Mouse (Mus musculus) embryonic fibroblast, embryonic 13.5 days (primary cell): ENCODE data around the gene Wdr31. TPM values are rescaled to one million over a fixed set of nuclear protein-coding genes. Genes with fewer than 3 reads are reported as not detected.

Experiments
- H3K27ac ChIP-seq: 2 replicates; pipeline ENCODE4 v1.5.1; 2012; ENCODE audit warnings: low read length, control low read depth, inconsistent platforms; ENCODE audit not compliant: insufficient read depth
- H3K4me1 ChIP-seq: 2 replicates; pipeline ENCODE4 v1.6.1; 2011; ENCODE audit warnings: low read length; ENCODE audit not compliant: control insufficient read depth, insufficient read depth
- H3K4me3 ChIP-seq: 2 replicates; pipeline ENCODE4 v1.5.1; 2011; ENCODE audit warnings: mild to moderate bottlenecking, control low read depth, low read length; ENCODE audit not compliant: insufficient read depth
- CTCF ChIP-seq: IDR thresholded peaks from 2 replicates; pipeline ENCODE4 v1.5.1; 2011; ENCODE audit warnings: mild to moderate bottlenecking, control low read depth, low read length, moderate library complexity, borderline replicate concordance; ENCODE audit not compliant: insufficient read depth
- POLR2A ChIP-seq: IDR thresholded peaks from 2 replicates; pipeline ENCODE4 v1.6.1; 2011; ENCODE audit warnings: low read depth, mild to moderate bottlenecking, control low read depth, low read length, moderate library complexity
- polyA plus RNA-seq: library from polyadenylated mRNA; stranded (reverse); fragments of >200 nt; gene quantifications from 2 replicates; pipeline ENCODE4 v1.2.4, GENCODE M21; 2011; ENCODE audit warnings: low read depth; ENCODE audit not compliant: missing spikeins, insufficient read length

Wdr31 gene
- 1.6 and 2.4 TPM in 2 replicates for polyA plus RNA-seq

GRCm38 (mm10) chr4:62470598-62471051, at the start of gene Wdr31:
Wdr31 (minus strand) TSS chr4:62470896.
- H3K4me3 ChIP-seq: peak within 1 kb of the TSS; percentile 67
- H3K4me1 ChIP-seq: no peaks in the 10 kb centered on the region
- no peak for TF ChIP-seq CTCF
- TF ChIP-seq POLR2A: no peak
- H3K27ac ChIP-seq: no peak within 1 kb of the TSS

- H3K4me1 ChIP-seq: peaks cover 18% of the 10 kb centered on the region; the same call in 1 of the 2 replicates
- H3K27ac ChIP-seq: peak within 1 kb of the TSS; percentile 84
- H3K4me3 ChIP-seq: peak within 1 kb of the TSS; percentile 81
- TF ChIP-seq CTCF: no peak
- peak; percentile 80; the same call in 1 of the 2 replicates for TF ChIP-seq POLR2A
Measured at GRCm38 (mm10) chr4:62519849-62520233, 49.1 kb upstream of the Wdr31 start, which contains the start of gene Alad. Alad (minus strand) TSS chr4:62519918.

DNA sequence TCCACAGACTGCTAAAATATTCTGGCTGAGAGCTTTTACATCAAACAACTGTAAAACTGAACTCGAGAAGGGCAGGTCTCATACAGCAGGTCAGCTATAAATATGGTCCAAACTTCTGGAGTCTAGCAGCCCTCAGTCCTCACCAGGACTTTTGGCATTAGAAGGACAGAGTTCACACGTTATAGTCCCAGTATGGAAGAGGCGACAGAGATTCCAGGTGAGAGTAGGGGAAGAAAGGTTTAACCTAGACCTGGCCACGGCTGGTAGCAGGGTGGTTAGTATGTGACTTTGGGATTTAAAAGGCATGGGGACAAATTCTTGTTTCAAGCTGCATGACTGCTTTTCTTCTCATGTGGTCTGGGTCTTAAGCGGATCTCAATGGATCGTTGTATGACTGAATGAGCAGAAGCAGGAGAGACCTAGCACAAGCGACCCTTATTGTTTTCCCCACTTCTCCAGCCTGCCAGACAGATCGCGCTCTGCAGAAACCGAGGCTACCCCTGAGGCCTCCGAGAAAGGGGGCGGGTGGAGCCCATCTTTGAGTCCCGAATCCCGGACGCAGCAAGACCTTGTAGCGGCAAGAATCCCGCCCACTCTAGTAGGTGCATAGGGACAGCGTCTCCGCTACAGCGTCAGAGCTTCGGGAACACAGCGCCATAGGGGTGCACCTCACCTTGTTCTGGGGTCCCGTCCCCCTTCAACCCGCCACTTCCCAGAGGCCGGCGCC, 48.6 kb upstream of the Wdr31 start:
- H3K4me1 ChIP-seq: peaks cover 18% of the 10 kb centered on the region; the same call in 1 of the 2 replicates
- TF ChIP-seq POLR2A (no peak), CTCF (no peak)
- H3K27ac ChIP-seq: peak overlapping the region; percentile 84
- H3K4me3 ChIP-seq: peak overlapping the region; percentile 81

- H3K4me1 ChIP-seq: peaks cover 15% of the 10 kb centered on the region; the same call in 1 of the 2 replicates
- no peak overlapping the region for H3K27ac ChIP-seq
- TF ChIP-seq CTCF (no peak), POLR2A (no peak)
- H3K4me3 ChIP-seq: peak overlapping the region; percentile 81
Measured at GRCm38 (mm10) chr4:62518416-62519121, 47.9 kb upstream of the Wdr31 start.

DNA sequence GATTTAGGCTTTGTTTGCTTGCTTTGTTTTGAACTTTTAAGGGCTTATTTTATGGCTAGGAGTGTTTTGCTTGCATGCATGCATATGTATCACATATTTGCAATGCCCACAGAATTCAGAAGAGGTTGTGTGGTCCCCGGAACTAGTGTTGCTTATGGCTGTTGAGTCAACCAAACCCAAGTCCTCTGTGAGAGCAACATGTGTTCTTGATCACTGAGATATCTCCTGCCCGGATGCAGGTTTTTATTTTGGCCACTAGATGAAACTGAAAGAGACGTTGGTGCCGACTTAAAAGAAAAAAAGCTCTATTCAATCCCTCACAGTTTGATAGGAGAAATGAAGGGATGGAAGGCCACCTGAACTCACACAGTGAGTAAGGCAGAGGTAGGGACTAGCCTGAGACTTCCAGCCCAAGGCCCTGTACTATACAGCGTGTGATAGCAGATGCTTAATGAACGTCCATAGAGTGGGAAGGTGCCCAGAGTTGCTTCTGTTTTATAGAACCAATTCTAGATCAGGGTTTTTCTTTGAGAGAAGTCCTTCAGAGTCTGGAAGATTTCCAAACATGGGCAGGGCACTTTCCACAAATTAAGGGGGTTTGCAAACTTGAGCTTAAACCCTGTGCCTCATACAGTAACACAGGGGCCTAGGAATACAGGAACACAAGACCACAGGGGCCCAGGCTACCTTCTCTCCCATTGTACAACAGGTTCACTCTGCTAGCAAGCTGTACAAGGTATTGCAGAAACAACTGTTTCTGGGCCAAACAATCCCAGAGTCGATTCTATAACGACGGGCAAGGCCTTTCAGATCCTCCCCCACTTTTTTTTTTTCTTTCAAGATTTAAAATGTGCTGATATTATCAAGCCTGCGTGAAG, 47.1 kb upstream of the Wdr31 start:
- Histone ChIP-seq H3K4me3 (no peak overlapping the region), H3K4me1 (peaks cover 15% of the 10 kb centered on the region; the same call in 1 of the 2 replicates), H3K27ac (no peak overlapping the region)
- TF ChIP-seq CTCF (no peak), POLR2A (no peak)

- H3K4me3 ChIP-seq: no peak overlapping the region
- no peak overlapping the region for H3K27ac ChIP-seq
- H3K4me1 ChIP-seq: peaks cover 15% of the 10 kb centered on the region; the same call in 1 of the 2 replicates
- TF ChIP-seq CTCF (no peak), POLR2A (no peak)
Measured at GRCm38 (mm10) chr4:62517046-62517445, 46.4 kb upstream of the Wdr31 start.

- no peak overlapping the region for H3K4me3 ChIP-seq
- TF ChIP-seq POLR2A (no peak), CTCF (no peak)
- H3K4me1 ChIP-seq: peaks cover 15% of the 10 kb centered on the region; the same call in 1 of the 2 replicates
- H3K27ac ChIP-seq: no peak overlapping the region
Measured at GRCm38 (mm10) chr4:62516579-62516978, 45.9 kb upstream of the Wdr31 start.

DNA sequence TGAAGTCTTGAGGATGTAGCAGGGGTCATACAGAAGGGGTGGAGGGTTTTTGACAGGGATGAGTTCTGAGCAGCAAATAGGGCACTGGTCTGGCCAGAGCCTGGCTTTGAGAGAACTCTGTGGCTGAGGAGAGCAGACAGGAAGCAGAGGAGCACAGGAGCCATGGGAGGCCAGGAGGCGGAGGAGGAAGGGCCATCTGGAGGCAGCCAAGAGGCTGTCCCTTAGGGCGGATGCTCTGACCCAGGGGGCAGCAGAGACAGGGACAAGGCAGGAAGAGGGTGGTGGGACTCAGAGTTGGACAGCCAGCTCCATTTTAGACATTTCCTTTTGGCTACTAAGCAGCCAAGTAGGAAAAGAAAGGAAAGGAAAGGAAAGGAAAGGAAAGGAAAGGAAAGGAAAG, 45.4 kb upstream of the Wdr31 start:
- no peak for TF ChIP-seq POLR2A
- TF ChIP-seq CTCF: no peak
- H3K27ac ChIP-seq: no peak overlapping the region
- peaks cover 15% of the 10 kb centered on the region; the same call in 1 of the 2 replicates for H3K4me1 ChIP-seq
- no peak overlapping the region for H3K4me3 ChIP-seq

DNA sequence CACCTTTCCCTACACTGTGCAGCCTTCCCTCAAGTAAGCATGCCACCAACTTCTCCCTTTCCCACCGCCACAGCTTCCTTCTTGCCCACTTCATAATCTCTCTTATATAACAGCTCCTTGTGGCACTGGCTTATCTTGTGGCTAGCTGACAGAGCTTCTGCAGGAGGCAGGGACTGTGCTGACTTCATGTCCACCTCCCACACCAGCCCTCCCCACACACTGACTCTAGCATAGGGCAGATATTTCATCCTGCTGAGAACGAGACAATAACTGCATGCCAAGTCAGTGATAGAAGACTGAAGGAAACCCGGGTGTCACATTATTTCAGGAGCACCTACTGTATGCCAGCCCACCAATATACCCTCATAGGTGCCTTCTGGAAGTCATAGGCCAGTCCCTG, 44.8 kb upstream of the Wdr31 start:
- Histone ChIP-seq H3K4me3 (no peak overlapping the region), H3K27ac (no peak overlapping the region), H3K4me1 (peaks cover 15% of the 10 kb centered on the region; the same call in 1 of the 2 replicates)
- TF ChIP-seq CTCF: no peak
- TF ChIP-seq POLR2A: no peak
